Mouse (Mus musculus): Measurements from ENCODE around the gene Xlr5c.

GRCm38 (mm10) chrX:73333548-73333947 lies 40.8 kb upstream of the Xlr5c start:
- no peak for TF ChIP-seq POLR2A (IDR thresholded peaks at IDR 0.05; ENCODE audit: low read depth, low read length)
- TF ChIP-seq CTCF (IDR thresholded peaks at IDR 0.05; ENCODE audit: extremely low read depth, insufficient read length, insufficient replicate concordance, low read depth, low read length), result no peak

Measured in small intestine, adult 2 months (tissue).